Mouse (Mus musculus) pancreas, adult 10 weeks (tissue): ENCODE data around the gene Rps11. TPM values are rescaled to one million over a fixed set of nuclear protein-coding genes. Genes with fewer than 3 reads are reported as not detected.

Source experiments
- polyA plus RNA-seq: library from polyadenylated mRNA; stranded (reverse); fragments of 350-450 nt; fragmentation: Illumina TruSeq; extraction: RNeasy Lipid Tissue Mini Kit (QIAGEN cat#74804); gene quantifications from one replicate; pipeline ENCODE4 v1.2.3, GENCODE M21; 2015; ENCODE audit warnings: low read depth, low replicate concordance; ENCODE audit not compliant: insufficient read depth

The Rps11 gene
- 500 TPM for polyA plus RNA-seq

GRCm38 (mm10) chr7:45124224-45125143, at the start of gene Rps11:
TSS of gene Rps11 (minus strand) at chr7:45124439.

GRCm38 (mm10) chr7:45163735-45164490, 39.7 kb upstream of the Rps11 start, which contains the start of gene Slc17a7:
TSS of gene Slc17a7 (plus strand) at chr7:45163949.

DNA sequence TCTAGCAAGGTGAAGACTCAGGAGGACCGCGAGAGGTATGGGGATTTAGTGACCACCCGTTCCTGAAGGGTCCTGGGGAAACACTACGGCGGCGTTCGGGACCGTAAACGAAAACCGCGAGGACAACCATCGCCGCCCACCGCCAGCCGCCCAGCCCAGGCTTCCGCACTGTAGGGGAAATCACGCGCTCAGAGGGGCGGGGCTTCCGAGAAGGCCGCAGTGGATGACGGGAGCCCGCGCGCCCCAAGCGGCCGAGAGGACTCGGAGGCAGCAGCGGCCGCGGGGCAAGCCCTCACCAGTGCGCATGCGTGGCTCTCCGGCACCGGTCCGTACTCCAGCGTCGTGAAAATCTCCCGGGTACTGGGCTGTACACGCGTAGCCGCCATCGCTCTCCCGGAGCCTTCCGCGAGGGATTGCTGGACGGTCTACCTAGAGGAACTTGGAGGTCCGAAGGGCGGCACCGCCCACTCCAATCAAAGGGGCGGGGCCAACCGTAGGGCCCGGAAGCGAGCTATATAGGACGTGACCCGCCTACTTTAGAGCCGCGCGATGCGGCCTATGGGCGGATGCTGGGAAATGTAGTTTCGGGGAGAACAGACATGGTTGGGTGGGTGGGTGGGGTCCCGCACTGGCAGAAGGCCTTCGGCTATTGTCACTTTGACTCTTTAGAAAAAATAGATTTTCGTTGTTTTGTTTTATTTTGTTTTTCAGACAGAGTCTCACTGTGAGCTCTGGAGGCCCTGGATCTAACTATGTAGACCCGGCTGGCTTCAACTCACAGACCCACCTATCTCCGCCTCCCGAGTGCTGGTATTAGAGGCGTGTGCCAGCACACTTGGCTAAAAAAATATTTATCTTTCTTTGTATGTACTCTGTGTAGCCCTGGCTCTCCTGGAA, 30.1 kb upstream of the Rps11 start, which contains the start of the genes Pih1d1 and Aldh16a1:
TSS of gene Pih1d1 (plus strand) at position 208 of the 897 bp plus-strand sequence.
TSS of gene Aldh16a1 (minus strand) at position 489 of the 897 bp plus-strand sequence.

DNA sequence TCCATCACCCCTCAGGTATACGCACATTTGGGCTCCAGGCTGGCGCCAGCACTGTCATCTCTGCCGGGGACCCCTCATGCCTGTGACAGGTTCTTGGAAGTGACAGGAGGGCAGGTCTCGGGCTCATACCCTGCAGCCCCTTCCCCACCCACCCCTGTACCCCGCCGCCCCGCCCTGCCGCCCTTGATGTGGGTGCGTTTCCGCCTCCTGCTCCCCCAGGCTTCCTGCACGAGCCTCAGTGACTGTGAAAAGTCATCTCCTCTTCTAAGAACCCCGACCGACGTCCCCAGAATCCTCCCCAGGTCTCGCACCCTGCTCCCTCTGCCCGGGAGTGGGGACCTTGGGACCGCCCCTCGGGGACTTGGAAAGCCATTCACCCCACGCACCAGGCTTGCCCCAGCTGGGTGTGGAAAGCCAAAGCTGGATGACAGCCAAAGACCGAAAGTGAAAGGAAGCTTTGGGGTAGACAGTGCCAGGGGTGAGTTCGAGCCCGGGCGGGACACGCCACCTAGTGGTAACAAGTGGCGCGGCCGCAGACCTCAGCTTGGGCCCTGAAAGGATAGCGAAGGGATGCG, 11.8 kb upstream of the Rps11 start, which contains the start of the genes Gm45713 and Flt3l:
TSS of gene Gm45713 (minus strand) at position 239 of the 575 bp plus-strand sequence.
TSS of gene Flt3l (minus strand) at position 440 of the 575 bp plus-strand sequence.

GRCm38 (mm10) chr7:45128624-45129246, 4.5 kb upstream of the Rps11 start, which contains the start of gene Rpl13a:
TSS of gene Rpl13a (minus strand) at chr7:45128761.

GRCm38 (mm10) chr7:45103652-45104180, 20.5 kb downstream of the Rps11 start, which contains the start of gene Fcgrt:
TSS of gene Fcgrt (minus strand) at chr7:45103851.

GRCm38 (mm10) chr7:45092048-45092447, 32.2 kb downstream of the Rps11 start, which contains the start of gene Rcn3:
TSS of gene Rcn3 (minus strand) at chr7:45092221.

Other genes starting within 250 kb of the Rps11 start
- gene Med25, start 231.7 kb downstream of the Rps11 start, polyA plus RNA-seq, result 20.6 TPM
- 9.6 TPM for gene Fuz, start 228.4 kb downstream of the Rps11 start, polyA plus RNA-seq
- 13.8 TPM for gene Ap2a1, start 194.9 kb downstream of the Rps11 start, polyA plus RNA-seq
- not detected for gene Tsks, start 181.2 kb downstream of the Rps11 start, polyA plus RNA-seq
- gene Cpt1c, start 149.6 kb downstream of the Rps11 start, polyA plus RNA-seq, result 3.9 TPM
- 31.9 TPM for gene Prmt1, start 137.9 kb downstream of the Rps11 start, polyA plus RNA-seq
- 70.4 TPM for gene Irf3, start 126.8 kb downstream of the Rps11 start, polyA plus RNA-seq
- gene Bcl2l12, start 125.7 kb downstream of the Rps11 start, polyA plus RNA-seq, result 2.8 TPM
- 17.4 TPM for gene Scaf1, start 108.1 kb downstream of the Rps11 start, polyA plus RNA-seq
- gene Rras, start 106.5 kb downstream of the Rps11 start, polyA plus RNA-seq, result 29.2 TPM
- 5.3 TPM for gene Prr12, start 71.6 kb downstream of the Rps11 start, polyA plus RNA-seq
- 12.8 TPM for gene Nosip, start 62.0 kb downstream of the Rps11 start, polyA plus RNA-seq
- 13.8 TPM for gene Prrg2, start 61.8 kb downstream of the Rps11 start, polyA plus RNA-seq
- 25.7 TPM for gene Rcn3, start 32.2 kb downstream of the Rps11 start, polyA plus RNA-seq
- gene Fcgrt, start 20.6 kb downstream of the Rps11 start, polyA plus RNA-seq, result 25.4 TPM
- 1,110 TPM for gene Rpl13a, start 4.3 kb upstream of the Rps11 start, polyA plus RNA-seq
- 0.61 TPM for gene Gm45713, start 11.8 kb upstream of the Rps11 start, polyA plus RNA-seq
- 14.1 TPM for gene Flt3l, start 12.0 kb upstream of the Rps11 start, polyA plus RNA-seq
- 8.8 TPM for gene Pih1d1, start 29.9 kb upstream of the Rps11 start, polyA plus RNA-seq
- 9.4 TPM for gene Aldh16a1, start 30.1 kb upstream of the Rps11 start, polyA plus RNA-seq
- gene Slc17a7, start 39.5 kb upstream of the Rps11 start, polyA plus RNA-seq, result not detected
- gene Gfy, start 55.1 kb upstream of the Rps11 start, polyA plus RNA-seq, result not detected
- gene Pth2, start 56.6 kb upstream of the Rps11 start, polyA plus RNA-seq, result not detected
- gene Ccdc155, start 80.5 kb upstream of the Rps11 start, polyA plus RNA-seq, result not detected
- gene Dkkl1, start 87.7 kb upstream of the Rps11 start, polyA plus RNA-seq, result 7.0 TPM
- 98.6 TPM for gene Tead2, start 91.3 kb upstream of the Rps11 start, polyA plus RNA-seq
- gene Cd37, start 114.7 kb upstream of the Rps11 start, polyA plus RNA-seq, result 2.7 TPM
- not detected for gene Slc6a16, start 116.6 kb upstream of the Rps11 start, polyA plus RNA-seq
- gene Slc6a21, start 153.1 kb upstream of the Rps11 start, polyA plus RNA-seq, result not detected
- gene Trpm4, start 209.3 kb upstream of the Rps11 start, polyA plus RNA-seq, result 15.2 TPM
- 0.89 TPM for gene Hrc, start 210.9 kb upstream of the Rps11 start, polyA plus RNA-seq
- gene Ppfia3, start 242.6 kb upstream of the Rps11 start, polyA plus RNA-seq, result 0.92 TPM
- 4.4 TPM for gene Lin7b, start 246.1 kb upstream of the Rps11 start, polyA plus RNA-seq